Mouse (Mus musculus) CD8-positive naive resting alpha-beta T cell, adult 2 months (primary cell): ENCODE results near the gene Lrp2.

ENCODE experiments used
- DNase-seq, 2 experiments: peaks; one replicate each; pipeline ENCODE4 v3.0.0; 2022; ENCODE audit warnings: low read depth in 2 of 2, low spot score in 2 of 2

The Lrp2 gene

DNA sequence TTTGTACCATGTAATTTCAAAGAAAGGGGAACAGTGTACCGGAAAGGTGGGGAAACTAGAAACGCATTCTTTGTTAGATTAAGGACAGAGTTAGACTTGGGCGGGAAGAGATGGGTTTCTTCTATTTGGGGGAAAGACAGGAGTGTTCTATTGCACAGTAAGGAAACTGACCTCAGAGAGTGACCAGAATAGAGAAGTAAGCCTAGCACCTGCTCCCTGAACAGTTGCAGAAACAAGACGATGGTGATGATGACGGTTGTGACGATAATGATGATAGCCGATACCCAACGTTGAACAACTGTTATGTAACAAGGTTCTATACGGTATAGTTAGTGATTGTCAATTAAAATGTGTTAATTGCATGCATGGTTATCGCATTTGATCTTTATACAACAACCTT, 171.3 kb downstream of the Lrp2 start:
- no peak for DNase-seq

DNA sequence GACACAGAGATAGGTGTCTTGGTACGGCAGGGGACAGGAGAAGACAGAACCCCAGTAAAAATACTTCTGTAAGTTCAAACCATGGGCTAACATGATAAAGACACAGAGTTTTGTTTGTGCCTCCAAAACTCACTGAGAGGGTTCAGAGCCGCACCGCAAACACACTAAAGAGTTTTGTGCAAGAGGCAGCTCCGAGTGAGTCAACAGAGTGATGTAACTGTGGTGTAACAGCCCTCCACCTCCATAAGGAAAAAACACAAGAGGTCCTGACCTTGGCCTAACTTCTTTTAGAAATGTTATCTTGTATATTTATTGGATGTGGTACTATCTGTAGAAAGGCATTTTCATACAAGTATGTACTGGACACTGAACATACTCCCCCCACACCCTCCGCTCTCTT, 180.2 kb downstream of the Lrp2 start:
- no peak for DNase-seq

DNA sequence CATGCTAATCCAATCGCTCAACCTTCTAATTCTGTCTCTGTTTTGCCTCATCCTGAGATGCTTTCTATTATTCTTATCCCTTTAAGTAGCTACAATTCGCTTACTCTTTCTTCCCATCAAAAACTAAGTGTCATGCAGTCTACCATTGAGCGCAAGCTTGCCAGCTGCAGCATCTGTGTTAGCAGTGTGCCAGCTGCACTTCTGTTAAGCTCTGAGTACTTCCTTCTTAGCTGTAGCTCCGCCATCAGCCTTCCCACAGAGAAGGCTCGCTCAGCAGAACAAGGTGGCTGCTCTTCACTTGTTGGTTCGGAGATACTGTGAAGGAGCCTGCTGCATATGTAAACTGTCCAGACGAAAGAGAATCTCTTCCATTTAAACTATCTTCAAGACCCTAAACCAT, 183.6 kb downstream of the Lrp2 start:
- DNase-seq, result no peak

DNA sequence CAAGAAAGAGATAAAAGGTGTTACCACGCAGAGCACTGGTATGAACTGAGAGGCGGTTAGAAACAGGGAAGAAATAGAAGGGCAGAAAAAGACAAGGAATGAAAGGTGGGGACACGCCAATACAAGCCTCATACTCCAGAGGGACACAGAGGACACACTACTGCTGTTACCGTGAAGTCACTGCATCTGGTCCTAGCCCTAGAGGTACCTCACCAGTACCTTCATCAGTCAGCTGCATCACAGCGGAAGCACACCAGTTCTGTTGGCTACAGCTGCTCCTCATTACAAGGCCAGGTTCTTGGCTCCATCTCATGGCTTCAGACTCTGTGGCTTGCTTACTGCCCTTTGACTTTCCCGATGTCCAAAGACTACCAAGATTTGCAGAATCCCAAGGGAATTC, 184.0 kb downstream of the Lrp2 start:
- no peak for DNase-seq

DNA sequence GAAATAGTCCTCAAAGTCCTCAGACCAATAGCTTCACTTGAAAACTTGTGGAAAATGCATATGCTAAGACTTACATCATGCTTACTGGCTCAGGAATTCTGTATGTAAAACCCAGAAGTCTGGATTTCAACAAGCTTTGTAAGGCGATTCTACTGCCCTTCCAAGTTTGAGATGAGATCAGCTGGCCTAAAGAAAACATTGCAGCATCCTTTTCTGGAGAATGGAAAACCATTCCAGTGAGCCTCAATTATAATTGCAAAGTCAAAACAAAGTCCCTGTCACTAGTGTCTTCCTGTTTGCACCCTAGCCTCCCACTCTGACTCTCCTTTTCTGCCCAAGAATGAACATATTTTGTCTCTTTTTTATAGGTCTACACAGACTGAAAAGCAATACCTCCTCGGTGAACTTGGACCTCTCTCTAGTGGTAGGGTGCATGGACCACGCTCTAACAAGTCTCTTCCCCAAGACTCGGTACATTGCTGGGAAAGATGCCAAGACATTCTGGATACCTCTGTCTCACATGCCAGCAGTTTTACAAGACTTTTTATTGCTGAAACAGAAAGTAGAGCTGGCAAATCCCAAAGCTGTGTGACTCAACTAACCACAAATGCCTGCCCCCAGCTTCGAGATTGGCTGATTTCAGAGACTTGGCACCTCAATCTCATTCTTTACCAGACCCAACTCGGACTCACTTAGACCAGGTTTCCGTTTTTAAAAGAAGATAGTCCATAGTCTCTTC, 184.8 kb downstream of the Lrp2 start:
- DNase-seq, result no peak

DNA sequence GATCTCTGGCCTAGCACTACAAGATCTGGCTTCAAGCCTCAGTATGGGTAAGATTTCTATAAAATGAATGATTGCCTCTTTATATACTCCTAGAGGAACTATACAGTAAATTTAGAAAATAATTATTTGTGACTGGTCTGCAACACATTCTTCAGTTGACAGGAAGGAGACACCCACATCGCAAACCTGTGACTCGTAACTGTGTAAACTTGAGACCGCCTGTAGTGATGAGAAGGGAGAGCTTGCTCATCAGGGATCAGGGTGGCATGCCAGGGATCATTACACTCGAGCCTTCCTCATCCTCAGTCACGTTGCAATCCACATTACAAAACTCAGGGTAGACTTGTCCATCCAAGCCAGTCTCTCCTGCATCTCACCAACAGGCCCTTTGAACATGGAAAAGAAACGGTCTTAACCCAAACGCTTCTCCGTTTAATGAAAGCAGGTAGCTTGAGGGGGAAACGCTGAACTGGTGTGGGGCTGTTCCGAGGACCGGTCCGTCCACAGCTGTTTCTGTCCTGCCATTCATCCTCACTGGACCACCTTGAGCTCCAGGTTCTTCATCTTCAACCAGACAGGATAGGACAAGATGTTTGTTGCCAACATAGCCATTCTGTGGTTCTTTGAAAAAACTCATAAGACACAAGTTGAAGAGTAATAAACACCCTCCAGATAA, 189.0 kb downstream of the Lrp2 start:
- no peak for DNase-seq

GRCm38 (mm10) chr2:69395597-69396248, 190.1 kb downstream of the Lrp2 start:
- no peak for DNase-seq

DNA sequence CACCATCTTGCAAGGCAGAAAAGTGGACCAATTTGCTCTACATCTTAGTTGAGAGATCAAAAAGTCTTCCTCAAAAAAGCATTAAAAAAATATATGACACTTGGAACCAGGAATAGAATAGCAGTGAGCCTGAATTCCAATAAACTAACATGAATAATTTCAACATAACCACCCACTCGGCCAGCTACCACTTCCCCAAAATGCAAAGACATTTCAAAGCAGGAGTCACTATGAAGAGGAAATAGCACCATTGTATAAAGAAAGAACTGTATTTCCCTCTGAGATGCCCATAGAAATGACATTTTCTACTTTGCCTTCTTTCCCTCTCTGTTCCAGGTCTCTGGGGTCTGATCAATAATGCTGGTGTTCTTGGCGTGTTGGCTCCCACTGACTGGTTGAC, 191.9 kb downstream of the Lrp2 start:
- no peak for DNase-seq

DNA sequence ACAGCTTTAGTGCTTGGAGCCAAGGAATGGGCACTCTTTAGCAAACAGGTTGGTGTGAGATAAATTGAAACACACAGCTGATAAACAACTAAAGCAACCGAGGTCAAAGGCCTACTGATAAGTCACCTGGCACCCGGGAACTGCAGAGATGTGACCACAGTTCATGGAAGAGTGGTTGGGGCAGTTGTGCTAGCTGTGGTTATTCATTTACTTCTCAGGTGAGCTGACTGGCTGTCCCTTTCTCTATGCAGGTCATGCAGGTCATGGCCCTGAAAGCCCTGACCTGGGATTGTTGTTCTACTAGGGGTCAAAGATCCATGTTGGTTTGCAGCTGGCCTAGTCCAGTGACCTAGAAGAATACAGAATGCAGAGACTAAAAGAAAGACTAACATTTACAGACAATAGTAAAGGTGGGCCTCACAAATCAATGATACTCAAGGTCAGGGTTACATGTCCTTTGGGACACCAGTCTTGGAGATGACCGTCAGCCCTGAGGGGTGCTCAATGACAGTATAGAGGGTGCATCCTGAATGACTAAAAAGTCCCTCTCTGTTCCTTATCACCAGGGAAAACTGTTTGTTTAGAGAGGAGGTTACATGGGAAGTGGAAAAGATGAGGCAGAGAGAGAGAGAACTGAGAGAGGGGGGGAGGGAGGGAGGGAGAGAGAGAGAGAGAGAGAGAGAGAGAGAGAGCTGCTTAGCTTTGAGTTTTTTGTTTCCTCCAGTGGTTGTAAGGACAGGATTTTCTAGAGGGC, 199.6 kb downstream of the Lrp2 start:
- no peak for DNase-seq

GRCm38 (mm10) chr2:69382838-69383237, 203.0 kb downstream of the Lrp2 start:
- DNase-seq, result no peak

GRCm38 (mm10) chr2:69381740-69382139, 204.1 kb downstream of the Lrp2 start:
- DNase-seq, result no peak

- DNase-seq, result no peak
These were observed 205.6 kb downstream of the Lrp2 start, which contains the start of gene Dhrs9 for GRCm38 (mm10) chr2:69380281-69380680. Gene Dhrs9 (plus strand): TSS chr2:69380445.

DNA sequence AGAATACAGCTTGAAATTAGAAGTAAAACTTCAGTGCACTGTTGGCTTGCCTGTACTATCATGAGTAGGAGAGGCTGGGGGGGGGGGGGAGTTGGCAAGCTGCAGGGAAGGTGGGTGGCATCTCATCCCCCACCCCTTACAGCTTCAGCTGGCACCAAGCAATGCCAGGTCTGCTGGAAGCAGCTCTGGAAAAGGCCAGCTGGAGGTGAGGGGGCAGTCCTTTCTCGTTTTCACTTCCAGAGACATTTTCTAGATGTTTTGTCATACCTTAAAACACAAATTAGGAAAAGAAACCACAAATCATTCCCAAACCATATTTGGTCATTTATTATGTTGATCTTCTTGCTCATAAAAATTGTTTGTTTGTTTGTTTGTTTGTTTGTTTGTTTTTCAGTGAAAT, 206.1 kb downstream of the Lrp2 start:
- no peak for DNase-seq

- DNase-seq, result no peak
These were observed 209.1 kb downstream of the Lrp2 start for GRCm38 (mm10) chr2:69376780-69377179.
